ENCODE assay signal across 26 mouse cellular contexts in the genomic region with DNA sequence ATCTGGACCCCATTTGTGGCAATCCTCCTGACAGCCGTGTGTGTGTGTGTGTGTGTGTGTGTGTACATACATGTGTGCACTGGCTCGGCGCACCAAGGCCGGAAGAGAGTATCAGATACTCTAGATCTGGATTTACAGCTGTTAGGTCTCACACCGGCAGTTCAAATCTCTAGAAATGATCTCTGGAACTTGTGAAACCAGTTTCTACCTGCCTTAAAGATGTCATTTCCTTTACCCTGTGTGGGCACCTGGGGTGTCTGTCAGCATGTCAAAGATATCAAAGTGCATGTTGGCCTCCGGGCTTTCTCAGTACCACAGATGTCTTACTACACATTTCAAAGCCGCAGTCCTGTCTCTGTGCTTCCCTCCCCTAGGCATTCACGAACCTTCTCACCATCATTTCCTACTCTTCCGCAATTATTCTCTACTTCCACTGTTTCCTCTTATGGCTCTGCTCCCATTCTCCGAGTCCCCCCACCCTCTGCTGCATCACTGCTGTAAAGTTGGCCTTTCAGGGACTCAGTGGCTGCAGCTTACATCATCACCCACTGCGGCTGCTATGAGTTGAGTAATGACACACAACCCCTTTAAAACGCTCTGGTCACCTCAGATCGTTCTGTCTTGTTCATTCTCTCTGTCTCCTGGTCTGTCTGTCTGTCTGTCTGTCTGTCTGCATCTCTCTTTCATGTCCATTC. TPM values are rescaled to one million over a fixed set of nuclear protein-coding genes. Genes with fewer than 3 reads are reported as not detected.
DNase-seq lines count a peak whose midpoint lies in the region; ATAC-seq and TF ChIP-seq lines count a peak whose summit lies in the region.
"Had no signal": no experiment of that assay in that cellular context is flagged by ENCODE, and none has a peak within 500 bp of the region (broad histone marks: within the 10 kb centered on the region; RNA-seq: fewer than 3 reads in every experiment).

No protein-coding gene starts in this region.

- no peaks in the 10 kb centered on the region for H3K9me3 ChIP-seq in embryonic facial prominence, embryonic 14.5 days (ENCODE audit: control insufficient read depth, low read length)
- peaks cover 3% of the 10 kb centered on the region; the same call in 1 of the 2 replicates for H3K9me3 ChIP-seq in embryonic facial prominence, embryonic 10.5 days
- H3K9me3 ChIP-seq in intestine, postnatal 0 days (ENCODE audit: control insufficient read depth), result no peaks in the 10 kb centered on the region
- H3K9me3 ChIP-seq in liver, embryonic 11.5 days (ENCODE audit: control insufficient read depth, low read length), result no peaks in the 10 kb centered on the region
- H3K9me3 ChIP-seq: embryonic facial prominence, embryonic 12.5 days; forebrain, embryonic 15.5 days; hindbrain, embryonic 15.5 days had no signal

- H3K4me1 ChIP-seq in embryonic facial prominence, embryonic 14.5 days (ENCODE audit: control insufficient read depth, insufficient read depth, low read length), result no peaks in the 10 kb centered on the region
- H3K4me1 ChIP-seq in embryonic facial prominence, embryonic 10.5 days, result peaks cover 8% of the 10 kb centered on the region; the same call in 1 of the 2 replicates
- H3K4me1 ChIP-seq in intestine, postnatal 0 days (replicated peaks; ENCODE audit: control insufficient read depth, insufficient read depth, low read length), result no peaks in the 10 kb centered on the region
- peaks cover 2% of the 10 kb centered on the region; the same call in 1 of the 2 replicates for H3K4me1 ChIP-seq in liver, embryonic 11.5 days (replicated peaks; ENCODE audit: control insufficient read depth, insufficient read depth, low read length)
- H3K4me1 ChIP-seq: forebrain, embryonic 15.5 days; hindbrain, embryonic 15.5 days had no signal

- H3K4me3 ChIP-seq in embryonic facial prominence, embryonic 14.5 days (ENCODE audit: low read depth, low read length), result no peak overlapping the region
- no peak overlapping the region for H3K4me3 ChIP-seq in embryonic facial prominence, embryonic 10.5 days
- no peak overlapping the region for H3K4me3 ChIP-seq in intestine, postnatal 0 days (ENCODE audit: low read depth, low read length)
- H3K4me3 ChIP-seq in liver, embryonic 11.5 days (ENCODE audit: low read depth, low read length), result no peak overlapping the region
- H3K4me3 ChIP-seq: embryonic facial prominence, embryonic 12.5 days; forebrain, embryonic 15.5 days; hindbrain, embryonic 15.5 days; megakaryocyte, embryonic 14.5 days had no signal

- H3K4me2 ChIP-seq in embryonic facial prominence, embryonic 14.5 days (ENCODE audit: low read depth, low read length), result no peak overlapping the region
- peak overlapping the region; percentile 32 for H3K4me2 ChIP-seq in intestine, postnatal 0 days (replicated peaks; ENCODE audit: low read depth)
- H3K4me2 ChIP-seq in liver, embryonic 11.5 days, result no peak overlapping the region
- H3K4me2 ChIP-seq: embryonic facial prominence, embryonic 12.5 days; forebrain, embryonic 15.5 days; hindbrain, embryonic 15.5 days had no signal

- peak; percentile 40 for DNase-seq in embryonic facial prominence, embryonic 14.5 days (ENCODE audit: low spot score)
- DNase-seq in embryonic facial prominence, embryonic 10.5 days (ENCODE audit: low spot score), result no peak
- DNase-seq in T-cell, adult 2 months (ENCODE audit: low spot score), result peak; percentile 79
- DNase-seq in thymus, postnatal 10 days (ENCODE audit: low spot score in 2 of 2), result peak; percentile 63 to 76
- DNase-seq in cerebellum, postnatal 4 days (ENCODE audit: low spot score in 2 of 2), result no peak
- no peak for DNase-seq in liver, embryonic 11.5 days (ENCODE audit: low spot score)
- no peak for DNase-seq in kidney, postnatal 10 days
- DNase-seq: cerebellum, adult 2 months; gastrocnemius, postnatal 36 days; heart, postnatal 14 days; kidney, adult 9 months; layer of hippocampus, postnatal 36 days; liver; liver, postnatal 0 days; lung, postnatal 10 days; midbrain, embryonic 14.5 days; right cerebral cortex, postnatal 14 days had no signal

- H3K27me3 ChIP-seq in embryonic facial prominence, embryonic 14.5 days (replicated peaks; ENCODE audit: control insufficient read depth, insufficient read depth, low read length), result no peaks in the 10 kb centered on the region
- H3K27me3 ChIP-seq in embryonic facial prominence, embryonic 10.5 days (replicated peaks; ENCODE audit: low read depth, poor library complexity, severe bottlenecking), result no peaks in the 10 kb centered on the region
- H3K27me3 ChIP-seq in intestine, postnatal 0 days (replicated peaks; ENCODE audit: control insufficient read depth, insufficient read depth, low read length), result no peaks in the 10 kb centered on the region
- no peaks in the 10 kb centered on the region for H3K27me3 ChIP-seq in liver, embryonic 11.5 days (replicated peaks; ENCODE audit: control insufficient read depth, insufficient read depth, low read length)
- H3K27me3 ChIP-seq: embryonic facial prominence, embryonic 12.5 days; forebrain, embryonic 15.5 days; hindbrain, embryonic 15.5 days had no signal

- WGBS in embryonic facial prominence, embryonic 14.5 days, result 78% methylated on average over 13 of the region's 13 CpGs
- WGBS in embryonic facial prominence, embryonic 10.5 days, result 87% methylated on average over 13 of the region's 13 CpGs
- 40% methylated on average over 13 of the region's 13 CpGs for WGBS in intestine, postnatal 0 days
- 80% methylated on average over 13 of the region's 13 CpGs for WGBS in liver, embryonic 11.5 days

- ATAC-seq in embryonic facial prominence, embryonic 14.5 days (ENCODE audit: low read depth), result peak; percentile 18; the same call in 1 of the 2 replicates
- peak; percentile 25 for ATAC-seq in intestine, postnatal 0 days
- no peak for ATAC-seq in liver, embryonic 11.5 days (replicated peaks; ENCODE audit: low FRiP score)
- ATAC-seq: forebrain, embryonic 15.5 days; liver, postnatal 0 days had no signal

- no peak for TF ChIP-seq CTCF in intestine, postnatal 0 days (IDR thresholded peaks at IDR 0.05; ENCODE audit: low read depth)

- no peaks in the 10 kb centered on the region for H3K36me3 ChIP-seq in embryonic facial prominence, embryonic 14.5 days (ENCODE audit: control insufficient read depth, insufficient read depth, low read length)
- no peaks in the 10 kb centered on the region for H3K36me3 ChIP-seq in embryonic facial prominence, embryonic 10.5 days (replicated peaks)
- H3K36me3 ChIP-seq in intestine, postnatal 0 days (ENCODE audit: control insufficient read depth, insufficient read depth), result peaks cover 5% of the 10 kb centered on the region; the same call in 1 of the 2 replicates
- no peaks in the 10 kb centered on the region for H3K36me3 ChIP-seq in liver, embryonic 11.5 days (ENCODE audit: control insufficient read depth, insufficient read depth, low read length)
- H3K36me3 ChIP-seq: embryonic facial prominence, embryonic 12.5 days; forebrain, embryonic 15.5 days; hindbrain, embryonic 15.5 days had no signal

- H3K27ac ChIP-seq in embryonic facial prominence, embryonic 14.5 days (replicated peaks; ENCODE audit: low read depth, low read length), result no peak overlapping the region
- no peak overlapping the region for H3K27ac ChIP-seq in embryonic facial prominence, embryonic 10.5 days (replicated peaks)
- no peak overlapping the region for H3K27ac ChIP-seq in intestine, postnatal 0 days (ENCODE audit: low read depth, low read length)
- H3K27ac ChIP-seq in liver, embryonic 11.5 days (ENCODE audit: low read depth, low read length), result no peak overlapping the region
- H3K27ac ChIP-seq: embryonic facial prominence, embryonic 12.5 days; forebrain, embryonic 15.5 days; hindbrain, embryonic 15.5 days had no signal

- no peak overlapping the region for H3K9ac ChIP-seq in embryonic facial prominence, embryonic 14.5 days (ENCODE audit: low read depth, low read length)
- H3K9ac ChIP-seq in intestine, postnatal 0 days (ENCODE audit: low read depth, low read length), result no peak overlapping the region
- H3K9ac ChIP-seq in liver, embryonic 11.5 days (ENCODE audit: low read depth, low read length), result no peak overlapping the region
- H3K9ac ChIP-seq: embryonic facial prominence, embryonic 12.5 days; forebrain, embryonic 15.5 days; hindbrain, embryonic 15.5 days; liver, postnatal 0 days had no signal

RNA-seq across cellular contexts. Expression of gene Igsf23, which starts 4.6 kb away (rescaled TPM):
- polyA plus RNA-seq in embryonic facial prominence, embryonic 14.5 days (2014; fragmentation: Nextera tagmentation; extraction: Ambion mirVana), result not detected in 2 replicates
- polyA plus RNA-seq in embryonic facial prominence, embryonic 10.5 days (2016; fragmentation: Nextera tagmentation; extraction: Ambion mirVana), result 0.21 TPM in 1 of 2 replicates, not detected in the other
- 171 and 189 TPM in 2 replicates for polyA plus RNA-seq in intestine, postnatal 0 days (2015; fragmentation: Nextera tagmentation; extraction: Ambion mirVana)
- 0.59 and 0.73 TPM in 2 replicates for polyA plus RNA-seq in liver, embryonic 11.5 days (2014; fragmentation: Nextera tagmentation; extraction: Ambion mirVana)
- polyA plus RNA-seq: cerebellum, adult 2 months; cortical plate, adult 2 months; embryonic facial prominence, embryonic 12.5 days; forebrain, embryonic 15.5 days; hindbrain, embryonic 15.5 days; midbrain, embryonic 14.5 days; neural tube, embryonic 14.5 days had no signal

RNA-seq across cellular contexts. Expression of gene Ceacam20, which starts 19.2 kb away (rescaled TPM):
- polyA plus RNA-seq in embryonic facial prominence, embryonic 14.5 days (2014; fragmentation: Nextera tagmentation; extraction: Ambion mirVana), result not detected in 2 replicates
- polyA plus RNA-seq in embryonic facial prominence, embryonic 10.5 days (2016; fragmentation: Nextera tagmentation; extraction: Ambion mirVana), result not detected in 2 replicates
- 36.1 and 39.7 TPM in 2 replicates for polyA plus RNA-seq in intestine, postnatal 0 days (2015; fragmentation: Nextera tagmentation; extraction: Ambion mirVana)
- polyA plus RNA-seq in liver, embryonic 11.5 days (2014; fragmentation: Nextera tagmentation; extraction: Ambion mirVana), result not detected in 2 replicates
- polyA plus RNA-seq: cerebellum, adult 2 months; cortical plate, adult 2 months; embryonic facial prominence, embryonic 12.5 days; forebrain, embryonic 15.5 days; hindbrain, embryonic 15.5 days; liver, postnatal 0 days; midbrain, embryonic 14.5 days; neural tube, embryonic 14.5 days; urinary bladder, adult 2 months had no signal

RNA-seq across cellular contexts. Expression of gene Pvr, which starts 25.0 kb away (rescaled TPM):
- polyA plus RNA-seq in embryonic facial prominence, embryonic 14.5 days (2014; fragmentation: Nextera tagmentation; extraction: Ambion mirVana), result 9.0 and 10.2 TPM in 2 replicates
- 8.2 and 8.8 TPM in 2 replicates for polyA plus RNA-seq in embryonic facial prominence, embryonic 10.5 days (2016; fragmentation: Nextera tagmentation; extraction: Ambion mirVana)
- 8.9 and 10.7 TPM in 2 replicates for polyA plus RNA-seq in intestine, postnatal 0 days (2015; fragmentation: Nextera tagmentation; extraction: Ambion mirVana)
- polyA plus RNA-seq in liver, embryonic 11.5 days (2014; fragmentation: Nextera tagmentation; extraction: Ambion mirVana), result 5.1 and 6.1 TPM in 2 replicates

RNA-seq across cellular contexts. Expression of gene Nlrp9b, which starts 45.3 kb away (rescaled TPM):
- not detected in 2 replicates for polyA plus RNA-seq in embryonic facial prominence, embryonic 14.5 days (2014; fragmentation: Nextera tagmentation; extraction: Ambion mirVana)
- polyA plus RNA-seq in embryonic facial prominence, embryonic 10.5 days (2016; fragmentation: Nextera tagmentation; extraction: Ambion mirVana), result not detected in 2 replicates
- polyA plus RNA-seq in intestine, postnatal 0 days (2015; fragmentation: Nextera tagmentation; extraction: Ambion mirVana), result 1.9 and 2.7 TPM in 2 replicates
- polyA plus RNA-seq in liver, embryonic 11.5 days (2014; fragmentation: Nextera tagmentation; extraction: Ambion mirVana), result not detected in 2 replicates
- polyA plus RNA-seq: cerebellum, adult 2 months; cortical plate, adult 2 months; embryonic facial prominence, embryonic 12.5 days; forebrain, embryonic 15.5 days; hindbrain, embryonic 15.5 days; liver, postnatal 0 days; midbrain, embryonic 14.5 days; neural tube, embryonic 14.5 days; stomach, embryonic 16.5 days; urinary bladder, adult 2 months had no signal

RNA-seq across cellular contexts. Expression of gene Ceacam19, which starts 58.2 kb away (rescaled TPM):
- 1.2 TPM in 2 replicates for polyA plus RNA-seq in embryonic facial prominence, embryonic 14.5 days (2014; fragmentation: Nextera tagmentation; extraction: Ambion mirVana)
- polyA plus RNA-seq in embryonic facial prominence, embryonic 10.5 days (2016; fragmentation: Nextera tagmentation; extraction: Ambion mirVana), result not detected in 2 replicates
- not detected in 2 replicates for polyA plus RNA-seq in intestine, postnatal 0 days (2015; fragmentation: Nextera tagmentation; extraction: Ambion mirVana)
- polyA plus RNA-seq in liver, embryonic 11.5 days (2014; fragmentation: Nextera tagmentation; extraction: Ambion mirVana), result not detected in 2 replicates
- polyA plus RNA-seq: cerebellum, adult 2 months; cortical plate, adult 2 months; embryonic facial prominence, embryonic 12.5 days; forebrain, embryonic 15.5 days; hindbrain, embryonic 15.5 days; liver, postnatal 0 days; midbrain, embryonic 14.5 days; neural tube, embryonic 14.5 days had no signal

Comparison
In these comparisons a context has a peak if more than half of its experiments do, and no peak if none do; other contexts are left out.
1. DNase-seq: peak in embryonic facial prominence, embryonic 14.5 days (single experiment), T-cell, adult 2 months (single experiment) and thymus, postnatal 10 days (2 of 2); none in embryonic facial prominence, embryonic 10.5 days (single experiment), cerebellum, postnatal 4 days (0 of 2), liver, embryonic 11.5 days (single experiment) and kidney, postnatal 10 days (single experiment).
2. RNA of gene Igsf23, which starts 4.6 kb away (polyA plus RNA-seq): 171 to 189 TPM in intestine, postnatal 0 days; 0.59 to 0.73 TPM in liver, embryonic 11.5 days, 0.21 TPM in embryonic facial prominence, embryonic 10.5 days and not detected in embryonic facial prominence, embryonic 14.5 days; every median in the first group is over 10 times any median in the second.
3. RNA of gene Ceacam20, which starts 19.2 kb away (polyA plus RNA-seq): 36.1 to 39.7 TPM in intestine, postnatal 0 days; not detected in embryonic facial prominence, embryonic 14.5 days, not detected in embryonic facial prominence, embryonic 10.5 days and not detected in liver, embryonic 11.5 days; every median in the first group is over 10 times any median in the second.